Mouse (Mus musculus) macrophage (primary cell): ENCODE data around the gene Gm5901. TPM values are rescaled to one million over a fixed set of nuclear protein-coding genes. Genes with fewer than 3 reads are reported as not detected.

Experiments
- H3K27ac ChIP-seq: fragments of 350-480 bp; formaldehyde crosslinking; 2 replicates; pipeline ENCODE4 v1.9.0; 2021
- H3K36me3 ChIP-seq: fragments of 350-480 bp; formaldehyde crosslinking; 2 replicates; pipeline ENCODE4 v1.9.0; 2021; ENCODE audit errors: inconsistent target
- H3K4me3 ChIP-seq: fragments of 350-480 bp; formaldehyde crosslinking; 2 replicates; pipeline ENCODE4 v1.9.0; 2021; ENCODE audit errors: inconsistent target
- H3K79me2 ChIP-seq: fragments of 350-480 bp; formaldehyde crosslinking; 2 replicates; pipeline ENCODE4 v1.9.0; 2021; ENCODE audit errors: inconsistent target
- WGBS: methylation state at CpG from one replicate; pipeline ENCODE4 v1.1.7; 2026; ENCODE audit warnings: inconsistent platforms; ENCODE audit not compliant: missing documents; 5-methylcytosine and 5-hydroxymethylcytosine counted together
- polyA plus RNA-seq: library from polyadenylated mRNA; stranded (reverse); fragments of 250-400 nt; gene quantifications from 3 replicates; pipeline ENCODE4 v1.2.4, GENCODE M21; 2018; ENCODE audit warnings: inconsistent platforms

The Gm5901 gene
- polyA plus RNA-seq, 1 experiment from 2014 or later = not detected

DNA sequence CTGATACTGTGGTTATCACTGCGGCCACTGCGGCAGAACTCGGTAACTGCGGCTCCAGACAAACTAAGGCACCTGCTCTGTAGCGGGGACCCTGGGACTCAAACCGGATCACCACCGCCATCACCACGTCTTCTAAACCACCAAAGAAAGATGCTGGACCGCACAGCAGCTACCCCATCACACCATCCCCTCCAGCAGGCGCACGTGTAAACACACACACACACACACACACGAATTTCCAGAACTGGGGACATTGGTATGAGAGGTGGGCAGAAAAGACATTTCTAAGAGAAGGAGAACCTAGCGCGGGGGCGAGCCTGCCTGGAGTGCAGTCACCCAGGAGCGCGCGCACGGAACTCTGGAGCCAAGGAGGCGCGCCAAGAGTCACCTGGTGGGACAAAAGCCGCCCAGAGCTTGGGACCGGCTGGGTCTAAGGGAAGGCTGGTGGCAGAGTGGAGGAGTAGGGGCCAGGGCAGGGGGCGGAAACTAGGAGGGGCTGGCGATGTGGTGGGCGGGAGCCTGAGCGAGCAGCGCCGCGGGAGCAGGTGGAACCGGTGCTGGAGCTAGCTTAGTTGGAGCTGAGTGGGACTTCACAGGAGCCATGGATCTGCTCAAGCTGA is 50.7 kb downstream of the Gm5901 start, which contains the start of gene Cckbr:
TSS of gene Cckbr (plus strand) at position 308 of the 620 bp plus-strand sequence.
- H3K79me2 ChIP-seq = no peaks in the 10 kb centered on the region
- H3K27ac ChIP-seq = no peak within 1 kb of the TSS
- 9% methylated on average over 25 of the region's 31 CpGs for WGBS
- no peaks in the 10 kb centered on the region for H3K36me3 ChIP-seq
- H3K4me3 ChIP-seq = no peak within 1 kb of the TSS

DNA sequence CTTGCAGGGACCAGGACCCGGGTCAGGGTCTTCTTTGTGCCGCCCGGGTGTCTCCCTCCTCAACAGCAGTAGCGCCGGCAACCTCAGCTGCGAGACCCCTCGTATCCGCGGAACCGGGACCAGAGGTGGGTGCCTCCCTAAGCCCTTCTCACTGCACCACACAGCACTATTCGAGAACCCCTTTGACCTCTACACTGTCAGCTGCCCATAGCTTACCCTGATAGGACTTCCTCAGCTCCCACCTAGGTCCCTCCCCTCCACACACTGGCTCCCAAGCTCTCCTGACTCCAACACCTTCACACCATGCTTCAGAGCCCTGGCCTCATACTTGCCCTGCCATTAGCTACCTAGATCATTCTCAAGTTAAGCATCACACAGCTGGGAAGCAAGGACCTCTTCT is 51.2 kb downstream of the Gm5901 start:
- no peak overlapping the region for H3K4me3 ChIP-seq
- no peaks in the 10 kb centered on the region for H3K79me2 ChIP-seq
- 11% methylated on average over 11 of the region's 11 CpGs for WGBS
- no peak overlapping the region for H3K27ac ChIP-seq
- no peaks in the 10 kb centered on the region for H3K36me3 ChIP-seq

Other genes with a start within 250 kb of the Gm5901 start
- gene Olfr683, start 228.0 kb upstream of the Gm5901 start, polyA plus RNA-seq = not detected in 3 replicates
- gene Olfr684, start 211.4 kb upstream of the Gm5901 start, polyA plus RNA-seq = not detected in 3 replicates
- gene Olfr685, start 189.0 kb upstream of the Gm5901 start, polyA plus RNA-seq = not detected in 3 replicates
- gene Olfr686, start 167.6 kb upstream of the Gm5901 start, polyA plus RNA-seq = not detected in 3 replicates
- gene Olfr688, start 86.9 kb upstream of the Gm5901 start, polyA plus RNA-seq = not detected in 3 replicates
- not detected in 3 replicates for gene Olfr689, start 63.9 kb upstream of the Gm5901 start, polyA plus RNA-seq
- not detected in 3 replicates for gene Olfr690, start 40.9 kb upstream of the Gm5901 start, polyA plus RNA-seq
- gene Olfr691, start 32.8 kb upstream of the Gm5901 start, polyA plus RNA-seq = not detected in 3 replicates
- gene Olfr692, start 6.8 kb upstream of the Gm5901 start, polyA plus RNA-seq = not detected in 3 replicates
- gene Fam160a2, start 25.0 kb downstream of the Gm5901 start, polyA plus RNA-seq = 6.6 to 12.5 TPM (median 9.3 TPM) in 3 replicates
- not detected in 3 replicates for gene Cnga4, start 29.5 kb downstream of the Gm5901 start, polyA plus RNA-seq
- gene Cckbr, start 50.7 kb downstream of the Gm5901 start, polyA plus RNA-seq = not detected in 3 replicates
- not detected in 3 replicates for gene Cavin3, start 107.3 kb downstream of the Gm5901 start, polyA plus RNA-seq
- 23.5 to 31.0 TPM (median 25.9 TPM) in 3 replicates for gene Smpd1, start 179.3 kb downstream of the Gm5901 start, polyA plus RNA-seq
- 0.04 to 0.58 TPM in 2 of 3 replicates, not detected in the other for gene Apbb1, start 206.6 kb downstream of the Gm5901 start, polyA plus RNA-seq
- gene Hpx, start 225.1 kb downstream of the Gm5901 start, polyA plus RNA-seq = 0.24 TPM in 1 of 3 replicates, not detected in the others